Mouse (Mus musculus) myocyte (in vitro differentiated cells): ENCODE data around the gene Mfsd11. TPM values are rescaled to one million over a fixed set of nuclear protein-coding genes. Genes with fewer than 3 reads are reported as not detected.
A peak's percentile ranks its signal among the peaks of the same experiment; 100 is the strongest.

Source experiments
- H3K27me3 ChIP-seq: one replicate; pipeline ENCODE4 v1.6.1; 2011; ENCODE audit not compliant: control insufficient read depth, insufficient read depth, insufficient read length
- H3K36me3 ChIP-seq: one replicate; pipeline ENCODE4 v1.6.1; 2011; ENCODE audit not compliant: control insufficient read depth, insufficient read depth
- H3K4me2 ChIP-seq: one replicate; pipeline ENCODE4 v1.6.1; 2011; ENCODE audit warnings: low read depth, control low read depth
- H3K4me3 ChIP-seq: one replicate; pipeline ENCODE4 v1.5.1; 2011; ENCODE audit warnings: mild to moderate bottlenecking, control low read depth, moderate library complexity
- H3K79me2 ChIP-seq: one replicate; pipeline ENCODE4 v1.6.1; 2011; ENCODE audit not compliant: control insufficient read depth, insufficient read depth
- H3ac ChIP-seq: one replicate; pipeline ENCODE4 v1.6.1; 2011; ENCODE audit not compliant: control insufficient read depth, insufficient read length
- CEBPB ChIP-seq: IDR thresholded peaks from 2 replicates; pipeline ENCODE4 v1.6.1; 2011; ENCODE audit warnings: mild to moderate bottlenecking, moderate library complexity; ENCODE audit not compliant: poor library complexity, insufficient read depth, severe bottlenecking
- E2F4 ChIP-seq: IDR thresholded peaks from one replicate; pipeline ENCODE4 v1.6.1; 2011; ENCODE audit warnings: mild to moderate bottlenecking, control low read depth, moderate library complexity; ENCODE audit not compliant: insufficient read depth
- MAX ChIP-seq: IDR thresholded peaks from one replicate; pipeline ENCODE4 v1.6.1; 2011; ENCODE audit warnings: low read depth, mild to moderate bottlenecking, control low read depth
- MYOD1 ChIP-seq, 3 experiments: IDR thresholded peaks; one replicate each; pipeline ENCODE4 v1.6.1; 2011; ENCODE audit warnings: control low read depth in 2 of 3, low read depth in 2 of 3, mild to moderate bottlenecking in 2 of 3, moderate library complexity in 1 of 3; ENCODE audit not compliant: insufficient read length in 2 of 3, control insufficient read depth in 1 of 3
- MYOG ChIP-seq, 3 experiments: IDR thresholded peaks; one replicate each; pipeline ENCODE4 v1.6.1; 2011; ENCODE audit warnings: control low read depth in 2 of 3, low read depth in 2 of 3, mild to moderate bottlenecking in 2 of 3; ENCODE audit not compliant: insufficient read length in 2 of 3, control insufficient read depth in 1 of 3, insufficient read depth in 1 of 3
- POLR2A ChIP-seq: IDR thresholded peaks from one replicate; pipeline ENCODE4 v1.6.1; 2011; ENCODE audit warnings: low read depth, mild to moderate bottlenecking, control low read depth, moderate library complexity; ENCODE audit not compliant: insufficient read length
- POLR2AphosphoS2 ChIP-seq: IDR thresholded peaks from one replicate; pipeline ENCODE4 v1.6.1; 2011; ENCODE audit warnings: low read depth, control low read depth; ENCODE audit not compliant: insufficient read length
- REST ChIP-seq: IDR thresholded peaks from one replicate; pipeline ENCODE4 v1.6.1; 2011; ENCODE audit warnings: mild to moderate bottlenecking, control low read depth, moderate library complexity; ENCODE audit not compliant: insufficient read depth, insufficient read length
- SRF ChIP-seq: IDR thresholded peaks from one replicate; pipeline ENCODE4 v1.6.1; 2011; ENCODE audit warnings: low read depth; ENCODE audit not compliant: control insufficient read depth, insufficient read length
- TCF12 ChIP-seq: IDR thresholded peaks from one replicate; pipeline ENCODE4 v1.6.1; 2011; ENCODE audit warnings: mild to moderate bottlenecking, control low read depth; ENCODE audit not compliant: poor library complexity, insufficient read depth, severe bottlenecking
- TCF3 ChIP-seq: IDR thresholded peaks from one replicate; pipeline ENCODE4 v1.6.1; 2011; ENCODE audit warnings: low read depth, control low read depth; ENCODE audit not compliant: insufficient read length
- USF1 ChIP-seq: IDR thresholded peaks from one replicate; pipeline ENCODE4 v1.6.1; 2011; ENCODE audit warnings: low read depth, mild to moderate bottlenecking, control low read depth, moderate library complexity
- polyA plus RNA-seq: library from polyadenylated mRNA; unstranded; fragments of >200 nt; fragmentation: generic; extraction: Trizol; gene quantifications from one replicate; pipeline ENCODE4 v1.2.1, GENCODE M21; 2012; ENCODE audit warnings: missing spikeins

The Mfsd11 gene
- polyA plus RNA-seq, 1 experiment, result 40.0 TPM

- peak overlapping the region; percentile 92 for H3K4me2 ChIP-seq
- peak overlapping the region; percentile 62 for H3ac ChIP-seq
- TF ChIP-seq MYOG (IDR thresholded peaks at IDR 0.05; ENCODE audit: control insufficient read depth in 1 of 3, insufficient read depth in 1 of 3, insufficient read length in 2 of 3, low read depth in 2 of 3), result no peak
- no peak for TF ChIP-seq REST
- no peak for TF ChIP-seq MAX
- TF ChIP-seq E2F4, result no peak
- no peak for TF ChIP-seq MYOD1 (IDR thresholded peaks at IDR 0.05; ENCODE audit: control insufficient read depth in 1 of 3, insufficient read length in 2 of 3, low read depth in 2 of 3)
- TF ChIP-seq POLR2A, result no peak
- peaks cover 59% of the 10 kb centered on the region for H3K79me2 ChIP-seq
- H3K4me3 ChIP-seq, result peak overlapping the region; percentile 97
- H3K27me3 ChIP-seq, result no peaks in the 10 kb centered on the region
- peaks cover 39% of the 10 kb centered on the region for H3K36me3 ChIP-seq
These were observed 507 bp upstream of the Mfsd11 start for GRCm38 (mm10) chr11:116851576-116852290.

GRCm38 (mm10) chr11:116852891-116853511 lies 761 bp downstream of the Mfsd11 start, which contains the start of gene Srsf2:
Gene Srsf2, minus strand, starts transcription at chr11:116853094.
- TF ChIP-seq POLR2A (peak; percentile 87), E2F4 (peak; percentile 2), POLR2AphosphoS2 (peak; percentile 98), TCF12 (no peak), CEBPB (peak; percentile 96)
- Histone ChIP-seq H3K27me3 (no peaks in the 10 kb centered on the region), H3K4me2 (peak within 1 kb of the TSS; percentile 97), H3ac (peak within 1 kb of the TSS; percentile 62), H3K4me3 (peak within 1 kb of the TSS; percentile 97), H3K79me2 (peaks cover 67% of the 10 kb centered on the region), H3K36me3 (peaks cover 35% of the 10 kb centered on the region)

GRCm38 (mm10) chr11:116853512-116853928 lies 1.3 kb downstream of the Mfsd11 start:
- peak overlapping the region; percentile 62 for H3ac ChIP-seq
- no peaks in the 10 kb centered on the region for H3K27me3 ChIP-seq
- peaks cover 67% of the 10 kb centered on the region for H3K79me2 ChIP-seq
- H3K36me3 ChIP-seq, result peaks cover 34% of the 10 kb centered on the region
- H3K4me3 ChIP-seq, result peak overlapping the region; percentile 97
- TF ChIP-seq MYOD1 (IDR thresholded peaks at IDR 0.05; ENCODE audit: control insufficient read depth in 1 of 3, insufficient read length in 2 of 3, low read depth in 2 of 3) (peak; percentile 20 to 98 (median 96)), TCF12 (peak; percentile 51), REST (peak; percentile 3), POLR2AphosphoS2 (peak; percentile 89), SRF (peak; percentile 40), CEBPB (no peak), MAX (no peak), USF1 (peak; percentile 99), POLR2A (peak; percentile 87), MYOG (IDR thresholded peaks at IDR 0.05; ENCODE audit: control insufficient read depth in 1 of 3, insufficient read depth in 1 of 3, insufficient read length in 2 of 3, low read depth in 2 of 3) (peak; percentile 75 to 94 (median 88)), TCF3 (peak; percentile 59), E2F4 (no peak)
- peak overlapping the region; percentile 97 for H3K4me2 ChIP-seq

- Histone ChIP-seq H3K4me3 (peak overlapping the region; percentile 97), H3K36me3 (peaks cover 32% of the 10 kb centered on the region), H3K79me2 (peaks cover 60% of the 10 kb centered on the region)
These were observed 2.0 kb downstream of the Mfsd11 start for GRCm38 (mm10) chr11:116854279-116854678.

More at GRCm38 (mm10) chr11:116854279-116854678, 2.0 kb downstream of the Mfsd11 start:
- H3ac ChIP-seq, result peak overlapping the region; percentile 62
- no peaks in the 10 kb centered on the region for H3K27me3 ChIP-seq
- peak overlapping the region; percentile 97 for H3K4me2 ChIP-seq
- TF ChIP-seq SRF, result no peak
- no peak for TF ChIP-seq TCF12
- TF ChIP-seq CEBPB, result no peak
- TF ChIP-seq USF1, result no peak
- TF ChIP-seq POLR2AphosphoS2, result no peak
- TF ChIP-seq REST, result no peak
- TF ChIP-seq MAX, result no peak
- TF ChIP-seq E2F4, result no peak
- TF ChIP-seq TCF3, result no peak
- TF ChIP-seq POLR2A, result no peak
- no peak for TF ChIP-seq MYOG (IDR thresholded peaks at IDR 0.05; ENCODE audit: control insufficient read depth in 1 of 3, insufficient read depth in 1 of 3, insufficient read length in 2 of 3, low read depth in 2 of 3)
- no peak for TF ChIP-seq MYOD1 (IDR thresholded peaks at IDR 0.05; ENCODE audit: control insufficient read depth in 1 of 3, insufficient read length in 2 of 3, low read depth in 2 of 3)
